Mouse (Mus musculus) liver, adult (tissue): ENCODE measurements at regions not wholly inside any gene's neighbourhood (a gene's known extent, or its start where the extent isn't known, plus 50 kb on each side); places are given as distances from the start of the nearest gene placed in this dataset.

Source experiments
- GATA4 ChIP-seq: IDR thresholded peaks from 2 replicates; pipeline ENCODE4 v1.6.1; 2014; ENCODE audit warnings: mild to moderate bottlenecking, low read length; ENCODE audit not compliant: insufficient replicate concordance

GRCm38 (mm10) chr12:58425961-58426360 is 156.9 kb upstream of the Clec14a start:
- TF ChIP-seq GATA4 = no peak

- no peak for TF ChIP-seq GATA4
Observed at GRCm38 (mm10) chr12:58423581-58423980, 154.5 kb upstream of the Clec14a start.

DNA sequence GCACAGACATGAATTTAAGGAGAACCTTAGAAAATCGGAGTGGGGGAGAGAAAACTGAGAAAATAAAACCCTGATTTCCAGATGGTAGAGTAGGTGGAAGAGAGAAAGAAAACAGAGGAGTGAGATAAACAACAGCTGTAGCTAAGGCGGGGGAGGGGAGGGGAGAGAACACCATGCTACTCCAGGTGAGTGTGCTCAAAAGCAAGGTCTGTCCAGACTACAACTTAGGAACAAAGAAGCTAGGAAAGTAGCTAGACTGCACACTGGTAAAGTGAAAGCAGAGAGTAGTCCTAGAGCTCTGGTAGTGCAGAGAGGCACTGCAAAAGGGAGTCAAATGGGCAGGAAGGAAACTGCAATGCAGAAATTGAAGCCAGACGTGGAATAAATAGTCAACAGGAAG is 132.8 kb upstream of the Clec14a start:
- no peak for TF ChIP-seq GATA4

DNA sequence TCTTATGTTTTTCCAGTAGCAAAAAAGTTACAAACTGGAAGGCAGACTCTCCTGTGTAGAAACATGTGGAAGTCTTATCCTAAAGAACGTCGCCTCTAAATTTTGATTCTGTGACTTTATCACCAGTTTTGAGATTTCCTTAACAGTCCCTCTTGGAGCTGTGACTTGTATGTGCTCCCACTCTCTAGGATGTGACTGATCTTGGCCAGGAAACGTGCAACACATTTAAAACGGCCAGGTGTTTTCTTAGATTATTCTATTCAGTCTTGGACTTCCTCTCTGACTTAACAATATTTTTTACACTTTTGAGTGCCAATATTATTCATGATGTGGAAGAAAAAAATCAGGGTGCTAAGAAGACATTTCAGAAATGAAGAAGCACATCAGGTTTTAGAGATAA is 91.2 kb upstream of the Clec14a start:
- no peak for TF ChIP-seq GATA4

DNA sequence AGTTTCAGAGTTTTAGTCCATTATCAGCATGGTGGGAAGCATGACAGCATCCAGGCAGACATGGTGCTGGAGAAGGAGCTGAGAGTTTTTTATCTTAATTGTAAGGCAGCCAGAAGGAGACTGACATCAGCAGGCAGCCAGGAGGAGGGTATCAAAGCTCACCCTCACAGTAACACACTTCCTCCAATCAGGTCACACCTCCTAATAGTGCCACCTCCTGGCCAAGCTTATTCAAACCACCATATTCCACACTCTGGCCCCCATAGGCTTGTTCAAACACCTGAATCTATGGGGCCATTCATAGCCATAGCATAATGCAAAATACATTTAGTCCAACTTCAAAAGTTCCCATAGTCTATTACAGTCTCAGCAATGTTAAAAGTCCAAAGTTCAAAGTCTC is 65.1 kb upstream of the Clec14a start:
- TF ChIP-seq GATA4 = peak; percentile 22; the same call in 1 of the 2 replicates

DNA sequence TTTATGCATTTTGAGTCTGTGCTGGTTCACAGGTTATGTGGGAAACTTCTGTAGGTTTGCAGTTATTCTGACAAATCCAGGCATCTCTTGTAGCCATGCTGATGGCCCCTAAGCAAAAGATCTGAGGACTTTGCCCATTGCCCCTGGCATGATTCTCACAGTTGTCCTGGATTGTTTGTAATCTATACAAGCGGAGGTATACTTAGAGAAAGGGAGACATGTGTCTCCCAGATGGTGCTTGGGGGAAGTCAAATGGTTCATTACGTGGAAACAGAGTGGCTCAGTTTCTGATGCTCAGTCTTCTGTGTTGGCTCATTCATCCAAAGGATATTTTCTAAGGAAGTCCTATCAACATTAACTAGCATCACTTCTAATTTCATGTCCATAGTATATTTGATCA is 60.8 kb upstream of the Clec14a start:
- TF ChIP-seq GATA4 = no peak

- TF ChIP-seq GATA4 = peak; percentile 99
Observed at GRCm38 (mm10) chr12:58323953-58324352, 54.9 kb upstream of the Clec14a start.
